16 mouse cellular contexts compared by ENCODE assay signal in genomic region chr13:115465689-115466088, GRCm38 (mm10).
"Had no signal": no experiment of that assay in that cellular context is flagged by ENCODE, and none has a peak within 500 bp of the region (broad histone marks: within the 10 kb centered on the region; RNA-seq: fewer than 3 reads in every experiment).

No protein-coding gene starts in this region.

- H3K9ac ChIP-seq: neural tube, embryonic 13.5 days; neural tube, embryonic 15.5 days; stomach, embryonic 15.5 days had no signal

- H3K4me2 ChIP-seq: neural tube, embryonic 13.5 days; neural tube, embryonic 15.5 days; stomach, embryonic 15.5 days had no signal

- H3K4me3 ChIP-seq: neural tube, embryonic 13.5 days; neural tube, embryonic 15.5 days; stomach, embryonic 15.5 days had no signal

- H3K4me1 ChIP-seq: neural tube, embryonic 13.5 days; neural tube, embryonic 15.5 days; stomach, embryonic 15.5 days had no signal

- DNase-seq: retina, postnatal 1 day; right cerebral cortex, adult 18-20 months; right cerebral cortex, postnatal 14 days; right cerebral cortex, postnatal 25 days; right cerebral cortex, postnatal 4 days; spleen, adult 18-20 months; thymus, adult 18-20 months; thymus, adult 2 months; thymus, postnatal 14 days; thymus, postnatal 25 days; thymus, postnatal 36 days; thymus, postnatal 4 days had no signal

- H3K27ac ChIP-seq: neural tube, embryonic 13.5 days; neural tube, embryonic 15.5 days; stomach, embryonic 15.5 days; stomach, postnatal 0 days had no signal

- H3K27me3 ChIP-seq: neural tube, embryonic 13.5 days; neural tube, embryonic 15.5 days; stomach, embryonic 15.5 days had no signal

- H3K9me3 ChIP-seq: neural tube, embryonic 13.5 days; neural tube, embryonic 15.5 days; stomach, embryonic 15.5 days had no signal

- H3K36me3 ChIP-seq: neural tube, embryonic 13.5 days; neural tube, embryonic 15.5 days; stomach, embryonic 15.5 days had no signal
